Mouse (Mus musculus): Measurements from ENCODE around the gene Acvr2a.

- TF ChIP-seq GATA1 (IDR thresholded peaks at IDR 0.05; ENCODE audit: low read length) (no peak), TAL1 (IDR thresholded peaks at IDR 0.05; ENCODE audit: low read length) (no peak)
These were observed 135.9 kb downstream of the Acvr2a start for GRCm38 (mm10) chr2:48949743-48950251.

Measured in erythroblast, embryonic 14.5 days (primary cell).